Mouse (Mus musculus) cerebellum, adult 2 months (tissue): ENCODE results near the gene Igfals.

Experiments
- CTCF ChIP-seq: fragments of 200-500 bp; IDR thresholded peaks from 2 replicates; pipeline ENCODE4 v1.5.1; 2011; ENCODE audit warnings: low read depth, mild to moderate bottlenecking, control low read depth, low read length, moderate library complexity, borderline replicate concordance; ENCODE audit not compliant: insufficient read depth
- POLR2A ChIP-seq: fragments of 200-500 bp; IDR thresholded peaks from 2 replicates; pipeline ENCODE4 v1.6.1; 2011; ENCODE audit warnings: low read length, control low read depth, borderline replicate concordance; ENCODE audit not compliant: insufficient read depth

DNA sequence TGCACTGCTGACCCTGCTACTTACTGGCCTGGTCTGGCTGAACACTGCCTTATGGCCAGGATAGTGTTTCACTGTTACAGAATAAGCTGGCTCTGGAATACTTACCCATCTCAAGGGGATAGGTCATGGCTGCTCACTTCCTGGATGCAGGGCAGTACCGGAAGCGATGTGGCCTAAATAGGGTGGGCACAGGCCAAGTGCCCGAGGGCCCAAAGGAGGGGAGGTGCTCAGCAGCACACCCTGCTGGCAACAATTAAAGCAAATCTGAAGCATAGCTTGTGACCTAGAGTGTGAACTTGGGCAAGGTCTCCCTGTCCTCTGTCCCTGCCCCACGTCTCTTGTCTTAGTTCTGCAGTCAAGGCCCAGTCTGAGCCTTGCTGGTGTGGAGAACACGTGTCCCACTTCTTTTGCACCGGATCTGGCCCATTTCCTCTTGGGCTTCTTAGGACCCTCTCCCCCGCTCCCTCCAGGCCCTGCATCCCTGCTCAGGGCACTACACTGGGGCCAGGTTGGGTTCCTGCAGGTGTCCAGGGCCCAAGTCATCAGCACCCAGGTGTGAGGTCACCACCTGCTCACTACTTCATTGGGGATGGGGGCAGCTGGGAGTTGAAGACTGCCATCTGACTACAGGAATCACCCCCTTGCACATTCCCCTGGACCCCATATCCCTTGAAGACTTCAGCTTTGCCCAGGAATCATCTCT is 16.1 kb downstream of the Igfals start:
- TF ChIP-seq CTCF (peak; percentile 50), POLR2A (no peak)
